Mouse (Mus musculus): ENCODE data around the gene Lrrc2. TPM values are rescaled to one million over a fixed set of nuclear protein-coding genes. Genes with fewer than 3 reads are reported as not detected.

Gene Lrrc2
- total and polyA plus RNA-seq, 3 experiments = 0.07 TPM; not detected in 2

GRCm38 (mm10) chr9:111003279-111003678 lies 51.9 kb downstream of the Lrrc2 start:
- H3K4me1 ChIP-seq (ENCODE audit: control insufficient read depth in 1 of 2, insufficient read depth in 2 of 2, low read length in 2 of 2) = no peaks in the 10 kb centered on the region
- no peaks in the 10 kb centered on the region for H3K79me2 ChIP-seq (ENCODE audit: control insufficient read depth, insufficient read depth, low read length, poor library complexity)
- no peaks in the 10 kb centered on the region for H3K9me3 ChIP-seq (replicated peaks; ENCODE audit: insufficient read depth, low read length)
- DNase-seq (ENCODE audit: low read depth, low spot score) = no peak
- no peak for TF ChIP-seq RCOR1 (IDR thresholded peaks at IDR 0.05; ENCODE audit: low read depth, low read length)
- no peak for TF ChIP-seq UBTF (IDR thresholded peaks at IDR 0.05; ENCODE audit: borderline replicate concordance, insufficient read depth, low read depth, low read length)
- no peak for TF ChIP-seq MYC (IDR thresholded peaks at IDR 0.05; ENCODE audit: low read depth, low read length)
- no peak for TF ChIP-seq RAD21 (IDR thresholded peaks at IDR 0.05; ENCODE audit: low read depth, low read length)
- no peak for TF ChIP-seq NRF1 (IDR thresholded peaks at IDR 0.05; ENCODE audit: insufficient read depth, low read depth, low read length, poor library complexity, severe bottlenecking)
- no peak for TF ChIP-seq TBP (IDR thresholded peaks at IDR 0.05; ENCODE audit: low read depth, low read length)
- TF ChIP-seq MAFK (IDR thresholded peaks at IDR 0.05; ENCODE audit: borderline replicate concordance, low read depth, low read length) = no peak
- no peak for TF ChIP-seq ETS1 (IDR thresholded peaks at IDR 0.05; ENCODE audit: low read depth, low read length)
- no peak overlapping the region for H3K27ac ChIP-seq (ENCODE audit: control insufficient read depth, low read depth, low read length)
- H3K9ac ChIP-seq (ENCODE audit: control insufficient read depth, low read depth, low read length, poor library complexity, severe bottlenecking) = no peak overlapping the region
- H3K4me3 ChIP-seq (ENCODE audit: control insufficient read depth in 1 of 2, insufficient read depth in 1 of 2, low read depth in 2 of 2, low read length in 2 of 2) = no peak overlapping the region
- peaks cover 0 to 5% of the 10 kb centered on the region in 2 experiments; a peak in 3 of 4 replicates for H3K27me3 ChIP-seq (ENCODE audit: control insufficient read depth in 1 of 2, insufficient read depth in 2 of 2, low read length in 2 of 2)
- H3K36me3 ChIP-seq (ENCODE audit: control insufficient read depth in 1 of 2, insufficient read depth in 2 of 2, low read length in 2 of 2) = no peaks in the 10 kb centered on the region

GRCm38 (mm10) chr9:111006544-111006943 lies 55.2 kb downstream of the Lrrc2 start:
- DNase-seq (ENCODE audit: low read depth, low spot score) = no peak
- H3K9ac ChIP-seq (ENCODE audit: control insufficient read depth, low read depth, low read length, poor library complexity, severe bottlenecking) = no peak overlapping the region
- peaks cover 0 to 5% of the 10 kb centered on the region in 2 experiments; a peak in 3 of 4 replicates for H3K27me3 ChIP-seq (ENCODE audit: control insufficient read depth in 1 of 2, insufficient read depth in 2 of 2, low read length in 2 of 2)
- no peak overlapping the region for H3K27ac ChIP-seq (ENCODE audit: control insufficient read depth, low read depth, low read length)
- no peaks in the 10 kb centered on the region for H3K79me2 ChIP-seq (ENCODE audit: control insufficient read depth, insufficient read depth, low read length, poor library complexity)
- no peaks in the 10 kb centered on the region for H3K36me3 ChIP-seq (ENCODE audit: control insufficient read depth in 1 of 2, insufficient read depth in 2 of 2, low read length in 2 of 2)
- no peaks in the 10 kb centered on the region for H3K9me3 ChIP-seq (replicated peaks; ENCODE audit: insufficient read depth, low read length)
- H3K4me1 ChIP-seq (ENCODE audit: control insufficient read depth in 1 of 2, insufficient read depth in 2 of 2, low read length in 2 of 2) = no peaks in the 10 kb centered on the region
- H3K4me3 ChIP-seq (ENCODE audit: control insufficient read depth in 1 of 2, insufficient read depth in 1 of 2, low read depth in 2 of 2, low read length in 2 of 2) = no peak overlapping the region
- no peak for TF ChIP-seq ZC3H11A (IDR thresholded peaks at IDR 0.05; ENCODE audit: low read depth, low read length)
- no peak for TF ChIP-seq POLR2A (IDR thresholded peaks at IDR 0.05; ENCODE audit: control insufficient read depth in 1 of 2, insufficient read depth in 1 of 2, low read depth in 1 of 2, low read length in 2 of 2, poor library complexity in 1 of 2)
- no peak for TF ChIP-seq NRF1 (IDR thresholded peaks at IDR 0.05; ENCODE audit: insufficient read depth, low read depth, low read length, poor library complexity, severe bottlenecking)
- no peak for TF ChIP-seq ZKSCAN1 (IDR thresholded peaks at IDR 0.05; ENCODE audit: low read depth, low read length)
- TF ChIP-seq TAL1 (IDR thresholded peaks at IDR 0.05; ENCODE audit: low read length) = no peak
- no peak for TF ChIP-seq RCOR1 (IDR thresholded peaks at IDR 0.05; ENCODE audit: low read depth, low read length)
- TF ChIP-seq USF1 (IDR thresholded peaks at IDR 0.05; ENCODE audit: low read depth, low read length) = no peak
- no peak for TF ChIP-seq MAFK (IDR thresholded peaks at IDR 0.05; ENCODE audit: borderline replicate concordance, low read depth, low read length)
- no peak for TF ChIP-seq GATA1 (IDR thresholded peaks at IDR 0.05; ENCODE audit: low read depth, low read length)
- no peak for TF ChIP-seq MEF2A (IDR thresholded peaks at IDR 0.05; ENCODE audit: extremely low read depth, insufficient replicate concordance, low read depth, low read length, poor library complexity, severe bottlenecking)
- TF ChIP-seq ZMIZ1 (IDR thresholded peaks at IDR 0.05; ENCODE audit: low read depth, low read length) = no peak
- no peak for TF ChIP-seq JUND (IDR thresholded peaks at IDR 0.05; ENCODE audit: low read depth, low read length)
- TF ChIP-seq SIN3A (IDR thresholded peaks at IDR 0.05; ENCODE audit: low read length) = no peak
- TF ChIP-seq KAT2A (conservative IDR thresholded peaks at IDR 0.05; ENCODE audit: low read depth, low read length) = no peak
- no peak for TF ChIP-seq EP300 (IDR thresholded peaks at IDR 0.05; ENCODE audit: low read depth in 1 of 2, low read length in 2 of 2)
- no peak for TF ChIP-seq SMC3 (IDR thresholded peaks at IDR 0.05; ENCODE audit: low read depth, low read length)
- no peak for TF ChIP-seq GABPA (IDR thresholded peaks at IDR 0.05; ENCODE audit: low read depth, low read length)
- TF ChIP-seq CHD1 (IDR thresholded peaks at IDR 0.05; ENCODE audit: low read depth, low read length) = no peak
- no peak for TF ChIP-seq MYC (IDR thresholded peaks at IDR 0.05; ENCODE audit: low read depth, low read length)
- no peak for TF ChIP-seq CHD2 (IDR thresholded peaks at IDR 0.05; ENCODE audit: low read length)

Measured in MEL (cell line).